Mouse (Mus musculus): ENCODE data around the gene Kcnmb3. TPM values are rescaled to one million over a fixed set of nuclear protein-coding genes. Genes with fewer than 3 reads are reported as not detected.

Gene Kcnmb3
- total and polyA plus RNA-seq, 2 experiments from 2014 or later, result 0.09 TPM; not detected in 1

DNA sequence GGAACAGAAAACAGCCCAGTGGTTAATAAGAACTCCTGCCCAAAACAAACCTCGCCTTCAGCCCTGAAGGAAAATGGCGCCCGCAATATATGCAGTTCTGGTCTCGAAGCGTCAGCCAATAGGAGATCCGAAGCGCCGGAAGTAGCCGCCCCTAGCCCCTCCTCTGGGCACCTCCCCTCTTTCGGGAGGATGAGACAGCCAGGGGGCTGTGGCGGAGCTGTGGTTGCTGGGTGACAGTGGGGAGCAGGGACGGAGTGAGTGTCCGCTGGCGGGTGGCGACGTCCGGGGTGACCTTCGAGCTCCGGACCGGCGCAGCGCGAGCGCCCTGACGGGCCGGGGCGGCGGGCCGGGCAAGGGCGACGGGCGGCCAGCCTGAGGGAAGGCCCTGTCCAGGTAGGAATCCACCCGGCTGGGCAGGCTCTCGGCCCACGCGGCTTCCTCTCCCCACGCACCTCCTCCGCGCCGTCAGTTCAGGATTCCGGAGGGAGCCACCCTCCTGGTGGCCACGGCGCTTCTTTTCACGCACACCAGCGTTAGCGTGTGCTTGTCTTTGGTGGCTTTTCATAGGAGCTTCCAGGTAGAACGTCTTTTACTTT, 37.4 kb upstream of the Kcnmb3 start, which contains the start of gene Mfn1:
Mfn1 (plus strand) TSS at position 163 of the 596 bp plus-strand sequence.
- H3K4me2 ChIP-seq (ENCODE audit: low read depth, low read length, poor library complexity, severe bottlenecking), result peak within 1 kb of the TSS; percentile 54
- H3K9me3 ChIP-seq (ENCODE audit: low read length), result no peaks in the 10 kb centered on the region
- H3K4me1 ChIP-seq (ENCODE audit: insufficient read depth, low read length), result no peaks in the 10 kb centered on the region
- 1% methylated on average over 44 of the region's 47 CpGs for WGBS
- H3K27ac ChIP-seq (ENCODE audit: low read depth, low read length), result peak within 1 kb of the TSS; percentile 77
- peak; percentile 99 for ATAC-seq (ENCODE audit: low FRiP score)
- peak within 1 kb of the TSS; percentile 77 for H3K9ac ChIP-seq (replicated peaks; ENCODE audit: low read length, poor library complexity, severe bottlenecking)
- peak; percentile 97 for DNase-seq (ENCODE audit: low spot score)
- peak within 1 kb of the TSS; percentile 91 for H3K4me3 ChIP-seq (ENCODE audit: low read depth, low read length)
- H3K27me3 ChIP-seq (ENCODE audit: insufficient read depth, low read length), result no peaks in the 10 kb centered on the region
- peaks cover under 1% of the 10 kb centered on the region; the same call in 1 of the 2 replicates for H3K36me3 ChIP-seq (ENCODE audit: insufficient read depth, low read length)
- peak; percentile 22 for TF ChIP-seq CTCF (IDR thresholded peaks at IDR 0.05)

DNA sequence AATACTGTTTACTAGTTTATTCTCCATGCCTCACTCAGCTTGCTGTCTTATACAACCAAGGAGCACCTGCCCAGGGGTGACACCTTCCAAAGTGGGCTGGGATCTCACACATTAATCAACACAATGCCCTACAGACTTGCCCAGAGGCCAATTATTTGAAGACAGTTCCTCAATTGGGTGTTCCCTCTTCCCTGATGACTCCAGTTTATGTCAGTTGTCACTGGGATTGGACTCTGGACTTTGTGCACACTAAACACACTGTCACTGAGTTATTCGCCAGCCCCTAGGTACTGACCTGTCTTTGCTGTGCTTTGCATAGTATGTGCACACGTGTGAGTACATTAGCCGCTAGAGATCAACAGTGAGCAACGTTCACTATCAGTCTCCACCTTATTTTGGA, 35.1 kb upstream of the Kcnmb3 start:
- 95% methylated on average over 4 of the region's 4 CpGs for WGBS
- DNase-seq (ENCODE audit: low spot score), result no peak
- H3K4me1 ChIP-seq (ENCODE audit: insufficient read depth, low read length), result no peaks in the 10 kb centered on the region
- H3K27me3 ChIP-seq (ENCODE audit: insufficient read depth, low read length), result no peaks in the 10 kb centered on the region
- peaks cover 3% of the 10 kb centered on the region for H3K36me3 ChIP-seq (ENCODE audit: insufficient read depth, low read length)
- H3K9ac ChIP-seq (replicated peaks; ENCODE audit: low read length, poor library complexity, severe bottlenecking), result no peak overlapping the region
- no peak overlapping the region for H3K27ac ChIP-seq (ENCODE audit: low read depth, low read length)
- ATAC-seq (ENCODE audit: low FRiP score), result no peak
- no peak for TF ChIP-seq CTCF (IDR thresholded peaks at IDR 0.05)
- no peak overlapping the region for H3K4me3 ChIP-seq (ENCODE audit: low read depth, low read length)
- no peak overlapping the region for H3K4me2 ChIP-seq (ENCODE audit: low read depth, low read length, poor library complexity, severe bottlenecking)
- no peaks in the 10 kb centered on the region for H3K9me3 ChIP-seq (ENCODE audit: low read length)

DNA sequence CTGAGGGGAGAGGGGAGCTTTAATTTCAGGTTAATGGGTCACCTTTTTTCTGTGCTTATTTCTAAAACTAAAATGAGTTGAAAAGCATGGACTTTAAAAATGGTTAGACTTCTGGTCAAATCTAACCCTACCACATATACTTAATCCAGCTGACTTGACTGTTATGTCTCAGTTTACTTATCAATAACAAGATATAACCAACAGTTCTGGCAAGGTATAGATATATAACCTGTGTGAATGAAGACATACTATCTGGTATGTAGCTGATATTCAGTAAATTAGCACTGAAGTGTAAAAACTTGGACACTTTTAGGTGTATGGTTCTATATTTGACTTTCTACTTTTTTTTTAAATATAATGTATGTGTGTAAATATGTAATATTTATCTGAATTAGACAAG, 21.5 kb upstream of the Kcnmb3 start:
- TF ChIP-seq CTCF (IDR thresholded peaks at IDR 0.05), result no peak
- peaks cover 29% of the 10 kb centered on the region for H3K36me3 ChIP-seq (ENCODE audit: insufficient read depth, low read length)
- H3K27me3 ChIP-seq (ENCODE audit: insufficient read depth, low read length), result no peaks in the 10 kb centered on the region
- no peak overlapping the region for H3K4me2 ChIP-seq (ENCODE audit: low read depth, low read length, poor library complexity, severe bottlenecking)
- no peak overlapping the region for H3K4me3 ChIP-seq (ENCODE audit: low read depth, low read length)
- H3K27ac ChIP-seq (ENCODE audit: low read depth, low read length), result no peak overlapping the region
- no peaks in the 10 kb centered on the region for H3K9me3 ChIP-seq (ENCODE audit: low read length)
- H3K4me1 ChIP-seq (ENCODE audit: insufficient read depth, low read length), result peaks cover 3% of the 10 kb centered on the region; the same call in 1 of the 2 replicates
- no peak overlapping the region for H3K9ac ChIP-seq (replicated peaks; ENCODE audit: low read length, poor library complexity, severe bottlenecking)
- DNase-seq (ENCODE audit: low spot score) (no peak), ATAC-seq (ENCODE audit: low FRiP score) (no peak)

GRCm38 (mm10) chr3:32512686-32513284, 20.8 kb upstream of the Kcnmb3 start:
- no peaks in the 10 kb centered on the region for H3K9me3 ChIP-seq (ENCODE audit: low read length)
- no peak overlapping the region for H3K27ac ChIP-seq (ENCODE audit: low read depth, low read length)
- no peak overlapping the region for H3K4me2 ChIP-seq (ENCODE audit: low read depth, low read length, poor library complexity, severe bottlenecking)
- WGBS, result 89% methylated on average over 7 of the region's 7 CpGs
- no peak for TF ChIP-seq CTCF (IDR thresholded peaks at IDR 0.05)
- peaks cover 26% of the 10 kb centered on the region for H3K36me3 ChIP-seq (ENCODE audit: insufficient read depth, low read length)
- peaks cover 3% of the 10 kb centered on the region; the same call in 1 of the 2 replicates for H3K4me1 ChIP-seq (ENCODE audit: insufficient read depth, low read length)
- no peak overlapping the region for H3K4me3 ChIP-seq (ENCODE audit: low read depth, low read length)
- no peaks in the 10 kb centered on the region for H3K27me3 ChIP-seq (ENCODE audit: insufficient read depth, low read length)
- no peak overlapping the region for H3K9ac ChIP-seq (replicated peaks; ENCODE audit: low read length, poor library complexity, severe bottlenecking)
- DNase-seq (ENCODE audit: low spot score) (no peak), ATAC-seq (ENCODE audit: low FRiP score) (no peak)

DNA sequence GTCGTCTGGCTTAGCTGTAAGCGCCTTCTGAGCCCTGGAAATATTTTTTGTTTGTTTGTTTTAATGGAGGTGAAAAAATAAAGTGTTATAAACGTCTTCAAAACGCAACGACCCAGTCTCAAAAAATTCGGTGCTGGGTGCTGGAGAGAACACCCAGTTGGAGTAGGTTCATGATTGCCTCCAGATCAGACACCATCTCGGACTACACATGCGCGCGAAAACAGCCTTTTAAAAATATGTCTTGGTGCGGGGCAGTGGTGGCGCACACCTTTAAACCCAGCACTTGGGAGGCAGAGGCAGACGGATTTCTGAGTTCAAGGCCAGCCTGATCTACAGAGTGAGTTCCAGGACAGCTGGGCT, 19.1 kb upstream of the Kcnmb3 start:
- H3K27ac ChIP-seq (ENCODE audit: low read depth, low read length), result peak overlapping the region; percentile 86
- 5% methylated on average over 13 of the region's 13 CpGs for WGBS

More for the DNA sequence above, 19.1 kb upstream of the Kcnmb3 start:
- Histone ChIP-seq H3K9me3 (ENCODE audit: low read length) (no peaks in the 10 kb centered on the region), H3K4me1 (ENCODE audit: insufficient read depth, low read length) (peaks cover 3% of the 10 kb centered on the region; the same call in 1 of the 2 replicates), H3K4me2 (ENCODE audit: low read depth, low read length, poor library complexity, severe bottlenecking) (peak overlapping the region; percentile 74), H3K9ac (replicated peaks; ENCODE audit: low read length, poor library complexity, severe bottlenecking) (peak overlapping the region; percentile 92), H3K36me3 (ENCODE audit: insufficient read depth, low read length) (peaks cover 12% of the 10 kb centered on the region; the same call in 1 of the 2 replicates), H3K4me3 (ENCODE audit: low read depth, low read length) (peak overlapping the region; percentile 90), H3K27me3 (ENCODE audit: insufficient read depth, low read length) (no peaks in the 10 kb centered on the region)
- no peak for TF ChIP-seq CTCF (IDR thresholded peaks at IDR 0.05)
- no peak for ATAC-seq (ENCODE audit: low FRiP score)
- peak; percentile 19 for DNase-seq (ENCODE audit: low spot score)
